Mouse (Mus musculus): Measurements from ENCODE around the gene Nek8. TPM values are rescaled to one million over a fixed set of nuclear protein-coding genes. Genes with fewer than 3 reads are reported as not detected.
A peak's percentile ranks its signal among the peaks of the same experiment; 100 is the strongest.

Nek8 gene
- polyA plus RNA-seq, 1 experiment from 2014 or later: 15.3 TPM

DNA sequence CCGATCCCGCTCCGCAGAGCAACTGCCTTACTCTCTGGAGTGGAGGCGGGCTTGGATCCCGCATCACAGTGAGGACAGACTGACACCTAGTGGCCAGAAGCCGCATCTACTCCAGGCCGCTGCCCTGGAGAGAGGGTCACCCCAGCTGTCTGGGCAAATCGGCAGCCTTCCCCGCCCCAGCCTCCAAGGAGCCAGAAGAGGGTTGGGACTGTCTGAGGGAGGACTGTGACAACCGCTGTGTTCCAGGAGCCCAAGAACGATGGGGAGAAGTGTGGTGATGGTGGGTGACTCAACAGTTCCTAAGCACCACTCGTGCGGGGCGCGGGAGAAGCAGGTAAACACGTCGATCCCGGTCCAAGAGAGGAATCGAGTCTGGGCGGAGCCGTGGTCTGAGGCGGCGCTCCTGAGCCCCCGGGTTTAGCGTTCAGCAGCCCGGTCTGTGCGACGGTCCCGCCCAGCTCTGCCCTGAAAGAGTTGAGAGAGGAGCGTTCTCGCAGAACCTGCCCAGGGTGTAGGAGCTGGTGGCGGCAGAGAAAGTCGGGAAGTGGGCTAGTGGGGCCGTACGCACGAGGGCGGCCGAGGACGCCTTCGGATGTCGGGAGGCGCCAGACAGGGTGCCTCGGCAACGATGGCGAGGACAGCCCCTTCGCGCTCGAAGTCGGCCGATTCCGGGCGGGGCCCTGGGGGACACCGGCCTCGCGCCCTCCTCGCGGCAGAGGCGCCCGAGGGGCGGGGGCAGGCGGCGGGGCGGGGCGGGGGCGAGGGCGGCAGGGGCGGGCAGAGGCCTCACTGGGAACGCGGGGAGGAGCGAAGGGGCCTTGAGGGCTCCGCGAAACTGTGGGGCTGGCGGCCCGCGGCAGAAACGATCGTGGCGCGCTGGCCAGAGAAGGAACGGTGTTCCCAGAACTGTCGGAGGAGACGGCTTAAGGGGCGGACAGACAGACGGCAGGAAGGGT lies 1.7 kb upstream of the Nek8 start:
- DNase-seq (peak; percentile 100), ATAC-seq (ENCODE audit: insufficient read depth) (peak; percentile 85)
- Histone ChIP-seq H3K9ac (peak overlapping the region; percentile 77), H3K27me3 (ENCODE audit: insufficient read depth, low read length) (no peaks in the 10 kb centered on the region), H3K9me3 (ENCODE audit: low read depth, low read length) (no peaks in the 10 kb centered on the region), H3K4me1 (ENCODE audit: insufficient read depth) (peaks cover 6% of the 10 kb centered on the region; the same call in 1 of the 2 replicates), H3K36me3 (ENCODE audit: insufficient read depth) (peaks cover 33% of the 10 kb centered on the region), H3K4me3 (ENCODE audit: low read depth, low read length) (peak overlapping the region; percentile 59), H3K27ac (ENCODE audit: low read depth) (peak overlapping the region; percentile 97), H3K4me2 (peak overlapping the region; percentile 96)
- peak; percentile 99 for TF ChIP-seq CTCF (IDR thresholded peaks at IDR 0.05; ENCODE audit: low read depth)
- under 1% methylated on average over 82 of the region's 84 CpGs for whole genome bisulfite sequencing

DNA sequence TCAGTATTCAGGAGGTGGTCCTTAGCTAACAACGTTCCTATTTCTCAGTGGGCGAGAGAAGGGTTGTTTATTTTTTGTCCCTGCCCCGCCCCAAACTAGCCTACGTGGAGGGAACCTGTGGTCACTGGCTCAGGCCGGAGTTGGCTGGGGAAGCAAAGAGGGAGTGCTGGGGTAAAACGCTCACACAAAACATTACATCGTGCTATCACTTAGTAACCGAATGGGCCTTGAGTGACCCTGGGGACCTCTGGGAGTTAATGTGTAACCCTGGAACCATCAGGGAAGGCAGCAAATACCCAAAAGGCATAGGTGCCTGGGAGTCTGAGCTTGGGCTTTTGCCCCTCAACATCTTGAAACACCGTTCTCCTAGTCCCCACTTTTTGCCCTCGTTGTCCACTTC lies 962 bp upstream of the Nek8 start:
- Histone ChIP-seq H3K27me3 (ENCODE audit: insufficient read depth, low read length) (no peaks in the 10 kb centered on the region), H3K4me3 (ENCODE audit: low read depth, low read length) (peak overlapping the region; percentile 59), H3K4me2 (peak overlapping the region; percentile 96), H3K4me1 (ENCODE audit: insufficient read depth) (peaks cover 6% of the 10 kb centered on the region; the same call in 1 of the 2 replicates), H3K27ac (ENCODE audit: low read depth) (peak overlapping the region; percentile 97), H3K9ac (peak overlapping the region; percentile 51; the same call in 1 of the 2 replicates), H3K9me3 (ENCODE audit: low read depth, low read length) (no peaks in the 10 kb centered on the region), H3K36me3 (ENCODE audit: insufficient read depth) (peaks cover 31% of the 10 kb centered on the region)
- ATAC-seq (ENCODE audit: insufficient read depth) (peak; percentile 8; the same call in 1 of the 2 replicates), DNase-seq (peak; percentile 72)
- under 1% methylated on average over 10 of the region's 10 CpGs for WGBS
- no peak for TF ChIP-seq CTCF (IDR thresholded peaks at IDR 0.05; ENCODE audit: low read depth)

DNA sequence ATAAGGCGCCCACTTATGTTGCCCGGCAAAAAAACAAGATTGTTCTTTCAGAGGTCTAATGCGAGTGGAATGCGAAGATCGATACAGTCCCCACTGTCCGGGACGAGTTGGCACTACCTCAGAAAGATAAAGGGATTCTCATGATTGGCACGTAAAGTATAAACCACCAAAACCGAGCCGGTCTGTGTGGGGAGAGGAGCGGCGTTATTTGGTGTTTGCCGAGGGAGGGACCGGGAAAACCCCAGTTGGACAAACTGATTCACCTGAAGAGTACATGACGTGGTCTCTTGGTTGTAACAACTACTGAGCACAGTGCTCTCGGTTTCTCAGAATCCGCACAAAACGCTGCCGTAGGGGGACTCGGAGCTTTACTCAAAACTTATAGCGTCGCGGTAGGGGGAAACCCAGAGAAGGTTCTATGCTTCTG lies 443 bp upstream of the Nek8 start:
- under 1% methylated on average over 23 of the region's 23 CpGs for WGBS
- H3K9me3 ChIP-seq (ENCODE audit: low read depth, low read length): no peaks in the 10 kb centered on the region
- 0 out of 2 replicates have a peak, but pooled peaks cover 2% of the 10 kb centered on the region for H3K4me1 ChIP-seq (ENCODE audit: insufficient read depth)
- peak overlapping the region; percentile 59 for H3K4me3 ChIP-seq (ENCODE audit: low read depth, low read length)
- no peak for TF ChIP-seq CTCF (IDR thresholded peaks at IDR 0.05; ENCODE audit: low read depth)
- peak; percentile 31 for DNase-seq
- H3K36me3 ChIP-seq (ENCODE audit: insufficient read depth): peaks cover 26% of the 10 kb centered on the region
- peak overlapping the region; percentile 51 for H3K9ac ChIP-seq
- H3K27ac ChIP-seq (ENCODE audit: low read depth): peak overlapping the region; percentile 97
- H3K4me2 ChIP-seq: peak overlapping the region; percentile 96
- H3K27me3 ChIP-seq (ENCODE audit: insufficient read depth, low read length): no peaks in the 10 kb centered on the region
- ATAC-seq (ENCODE audit: insufficient read depth): no peak

DNA sequence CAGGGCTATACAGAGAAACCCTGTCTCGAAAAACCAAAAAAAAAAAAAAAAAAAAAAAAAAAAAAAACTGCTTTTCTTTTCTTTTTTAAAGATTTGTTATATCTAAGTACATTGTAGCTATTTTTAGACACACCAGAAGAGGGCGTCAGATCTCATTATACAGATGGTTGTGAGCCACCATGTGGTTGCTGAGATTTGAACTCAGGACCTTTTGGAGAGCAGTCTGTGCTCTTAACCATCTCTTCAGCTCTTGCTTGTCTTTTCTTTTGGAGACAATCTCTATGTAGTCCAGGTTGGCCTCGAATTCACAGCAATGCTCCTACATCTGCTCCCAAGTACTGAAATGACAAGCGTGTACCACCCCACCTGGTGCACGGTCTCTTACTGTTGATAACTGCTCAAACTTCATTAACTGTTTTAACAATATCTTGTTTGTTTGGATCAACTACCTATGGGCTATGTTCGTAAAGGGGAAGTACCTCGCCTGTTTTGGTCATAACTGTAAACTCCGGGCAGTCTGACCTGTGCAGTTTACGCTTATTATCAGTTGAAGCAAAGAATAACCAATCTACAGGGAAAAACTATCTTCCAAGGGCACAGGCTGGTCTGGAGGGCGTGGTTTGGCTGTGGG lies 589 bp downstream of the Nek8 start:
- Histone ChIP-seq H3K9me3 (ENCODE audit: low read depth, low read length) (no peaks in the 10 kb centered on the region), H3K4me3 (ENCODE audit: low read depth, low read length) (peak overlapping the region; percentile 59), H3K4me2 (peak overlapping the region; percentile 96), H3K36me3 (ENCODE audit: insufficient read depth) (peaks cover 16% of the 10 kb centered on the region), H3K9ac (no peak overlapping the region), H3K27me3 (ENCODE audit: insufficient read depth, low read length) (no peaks in the 10 kb centered on the region), H3K27ac (ENCODE audit: low read depth) (peak overlapping the region; percentile 97), H3K4me1 (ENCODE audit: insufficient read depth) (no peaks in the 10 kb centered on the region)
- ATAC-seq (ENCODE audit: insufficient read depth): peak; percentile 37; the same call in 1 of the 2 replicates
- 2% methylated on average over 9 of the region's 10 CpGs for WGBS
- DNase-seq: peak; percentile 50
- TF ChIP-seq CTCF (IDR thresholded peaks at IDR 0.05; ENCODE audit: low read depth): peak; percentile 31

GRCm38 (mm10) chr11:78174506-78174905 lies 2.0 kb downstream of the Nek8 start:
- Histone ChIP-seq H3K27me3 (ENCODE audit: insufficient read depth, low read length) (no peaks in the 10 kb centered on the region), H3K9me3 (ENCODE audit: low read depth, low read length) (no peaks in the 10 kb centered on the region), H3K4me1 (ENCODE audit: insufficient read depth) (no peaks in the 10 kb centered on the region), H3K9ac (no peak overlapping the region), H3K27ac (ENCODE audit: low read depth) (no peak overlapping the region), H3K4me2 (no peak overlapping the region), H3K36me3 (ENCODE audit: insufficient read depth) (peaks cover 2% of the 10 kb centered on the region), H3K4me3 (ENCODE audit: low read depth, low read length) (no peak overlapping the region)
- no peak for DNase-seq
- WGBS: 77% methylated on average over 3 of the region's 3 CpGs
- ATAC-seq (ENCODE audit: insufficient read depth): no peak
- TF ChIP-seq CTCF (IDR thresholded peaks at IDR 0.05; ENCODE audit: low read depth): no peak

- no peak for TF ChIP-seq CTCF (IDR thresholded peaks at IDR 0.05; ENCODE audit: low read depth)
- Histone ChIP-seq H3K4me3 (ENCODE audit: low read depth, low read length) (no peak overlapping the region), H3K27me3 (ENCODE audit: insufficient read depth, low read length) (no peaks in the 10 kb centered on the region), H3K27ac (ENCODE audit: low read depth) (no peak overlapping the region), H3K9me3 (ENCODE audit: low read depth, low read length) (no peaks in the 10 kb centered on the region), H3K4me2 (no peak overlapping the region), H3K4me1 (ENCODE audit: insufficient read depth) (no peaks in the 10 kb centered on the region), H3K36me3 (ENCODE audit: insufficient read depth) (no peaks in the 10 kb centered on the region), H3K9ac (no peak overlapping the region)
- 73% methylated on average over 19 of the region's 19 CpGs for WGBS
- ATAC-seq (ENCODE audit: insufficient read depth) (no peak), DNase-seq (peak; percentile 29)
These were observed 3.6 kb downstream of the Nek8 start for GRCm38 (mm10) chr11:78172748-78173383.
